Mouse (Mus musculus) retina, adult 2 months (tissue): Measurements from ENCODE around the gene C2cd4d.
A peak's percentile ranks its signal among the peaks of the same experiment; 100 is the strongest.

ENCODE experiments used
- DNase-seq: peaks from one replicate; pipeline ENCODE4 v3.0.0-alpha.2; 2012; ENCODE audit warnings: low read depth, low spot score

The C2cd4d gene

GRCm38 (mm10) chr3:94413031-94413679 lies 50.9 kb downstream of the C2cd4d start, which contains the start of gene Tdrkh:
Tdrkh (plus strand) TSS chr3:94413273.
- DNase-seq, result peak; percentile 92
